ENCODE assay signal across 12 mouse cellular contexts in genomic region chr5:67752629-67753028, GRCm38 (mm10).
DNase-seq lines count a peak whose midpoint lies in the region; ATAC-seq lines count a peak whose summit lies in the region.
"Had no signal": no experiment of that assay in that cellular context is flagged by ENCODE, and none has a peak within 500 bp of the region (broad histone marks: within the 10 kb centered on the region; RNA-seq: fewer than 3 reads in every experiment).

No protein-coding gene starts in this region.

- no peak overlapping the region for H3K9ac ChIP-seq in midbrain, embryonic 14.5 days (replicated peaks; ENCODE audit: low read length)
- H3K9ac ChIP-seq: heart, embryonic 15.5 days; limb, embryonic 12.5 days; liver, postnatal 0 days had no signal

- peaks cover 17% of the 10 kb centered on the region for H3K36me3 ChIP-seq in hindbrain, embryonic 10.5 days
- peaks cover 6% of the 10 kb centered on the region for H3K36me3 ChIP-seq in midbrain, embryonic 14.5 days (ENCODE audit: control insufficient read depth, insufficient read depth, low read length)
- H3K36me3 ChIP-seq: heart, embryonic 15.5 days; limb, embryonic 12.5 days had no signal

- peaks cover 5% of the 10 kb centered on the region for H3K9me3 ChIP-seq in hindbrain, embryonic 10.5 days
- no peaks in the 10 kb centered on the region for H3K9me3 ChIP-seq in midbrain, embryonic 14.5 days (ENCODE audit: control insufficient read depth, low read length)
- H3K9me3 ChIP-seq: heart, embryonic 15.5 days; limb, embryonic 12.5 days had no signal

- H3K4me1 ChIP-seq in hindbrain, embryonic 10.5 days (replicated peaks), result peaks cover 28% of the 10 kb centered on the region
- H3K4me1 ChIP-seq in midbrain, embryonic 14.5 days (ENCODE audit: control insufficient read depth, insufficient read depth, low read length), result peaks cover 11% of the 10 kb centered on the region
- H3K4me1 ChIP-seq: heart, embryonic 15.5 days; limb, embryonic 12.5 days had no signal

- peak overlapping the region; percentile 9 for H3K4me2 ChIP-seq in midbrain, embryonic 14.5 days (ENCODE audit: low read length)
- H3K4me2 ChIP-seq: heart, embryonic 15.5 days; limb, embryonic 12.5 days had no signal

- H3K27ac ChIP-seq in hindbrain, embryonic 10.5 days, result peak overlapping the region; percentile 74
- H3K27ac ChIP-seq in midbrain, embryonic 14.5 days (replicated peaks; ENCODE audit: low read depth, low read length), result peak overlapping the region; percentile 60
- H3K27ac ChIP-seq: heart, embryonic 15.5 days; limb, embryonic 12.5 days had no signal

- H3K4me3 ChIP-seq in hindbrain, embryonic 10.5 days, result no peak overlapping the region
- H3K4me3 ChIP-seq in midbrain, embryonic 14.5 days (replicated peaks; ENCODE audit: low read depth, low read length), result no peak overlapping the region
- H3K4me3 ChIP-seq: heart, embryonic 15.5 days; limb, embryonic 12.5 days had no signal

- DNase-seq in cerebellum, adult 9-11 months, result peak; percentile 18
- DNase-seq in cerebellum, postnatal 36 days, result no peak
- peak; percentile 38 for DNase-seq in embryo, embryonic 10.5 days (ENCODE audit: low spot score)
- DNase-seq in hindbrain, embryonic 10.5 days (ENCODE audit: low spot score), result peak; percentile 37
- DNase-seq in midbrain, embryonic 14.5 days, result peak; percentile 62
- no peak for DNase-seq in kidney, postnatal 25 days
- no peak for DNase-seq in kidney, adult 8-10 months
- DNase-seq in thymus, postnatal 36 days, result no peak
- DNase-seq: liver, postnatal 0 days had no signal

- peak; percentile 79 for ATAC-seq in midbrain, embryonic 14.5 days (ENCODE audit: low FRiP score, low TSS enrichment)
- ATAC-seq: intestine, postnatal 0 days; liver, postnatal 0 days had no signal

- no peaks in the 10 kb centered on the region for H3K27me3 ChIP-seq in hindbrain, embryonic 10.5 days (ENCODE audit: insufficient read depth, poor library complexity, severe bottlenecking)
- H3K27me3 ChIP-seq in midbrain, embryonic 14.5 days (ENCODE audit: control insufficient read depth, insufficient read depth, low read length), result no peaks in the 10 kb centered on the region
- H3K27me3 ChIP-seq: heart, embryonic 15.5 days had no signal

- 38% methylated on average over 10 of the region's 10 CpGs for WGBS in hindbrain, embryonic 10.5 days
- 5% methylated on average over 10 of the region's 10 CpGs for WGBS in midbrain, embryonic 14.5 days

Comparison
In these comparisons a context has a peak if more than half of its experiments do, and no peak if none do; other contexts are left out.
1. DNase-seq: peak in cerebellum, adult 9-11 months (single experiment), embryo, embryonic 10.5 days (single experiment), hindbrain, embryonic 10.5 days (single experiment) and midbrain, embryonic 14.5 days (single experiment); none in cerebellum, postnatal 36 days (0 of 2), kidney, postnatal 25 days (0 of 2), kidney, adult 8-10 months (0 of 2) and thymus, postnatal 36 days (0 of 2).